Mouse (Mus musculus) CD4-positive, CD25-positive, alpha-beta regulatory T cell (primary cell): ENCODE results near the gene Fam187a. TPM values are rescaled to one million over a fixed set of nuclear protein-coding genes. Genes with fewer than 3 reads are reported as not detected.

ENCODE experiments used
- polyA plus RNA-seq: library from polyadenylated mRNA; unstranded; fragments of 100-300 nt; shearing (Covaris generic); gene quantifications from one replicate; pipeline ENCODE4 v1.2.1, GENCODE M21; 2017

The Fam187a gene
- not detected for polyA plus RNA-seq

GRCm38 (mm10) chr11:102884616-102885219 is at the start of gene Fam187a:
Gene Fam187a, plus strand, starts transcription at chr11:102885169.

GRCm38 (mm10) chr11:102835549-102835948 is 49.4 kb upstream of the Fam187a start, which contains the start of gene Higd1b:
Gene Higd1b, plus strand, starts transcription at chr11:102835849.

GRCm38 (mm10) chr11:102880585-102881313 is 4.2 kb upstream of the Fam187a start, which contains the start of the genes Eftud2 and Ccdc103:
Gene Eftud2, minus strand, starts transcription at chr11:102880985.
Gene Ccdc103, plus strand, starts transcription at chr11:102881204.

GRCm38 (mm10) chr11:102900763-102901162 is 15.8 kb downstream of the Fam187a start, which contains the start of gene Gfap:
Gene Gfap, minus strand, starts transcription at chr11:102900912.

GRCm38 (mm10) chr11:102924557-102925350 is 39.8 kb downstream of the Fam187a start, which contains the start of gene Kif18b:
Gene Kif18b, minus strand, starts transcription at chr11:102925124.

Other genes starting within 250 kb of the Fam187a start
- not detected for gene Meioc, start 221.5 kb upstream of the Fam187a start, polyA plus RNA-seq
- gene Ccdc43, start 187.4 kb upstream of the Fam187a start, polyA plus RNA-seq: 32.9 TPM
- 0.17 TPM for gene Adam11, start 123.7 kb upstream of the Fam187a start, polyA plus RNA-seq
- gene Gjc1, start 65.5 kb upstream of the Fam187a start, polyA plus RNA-seq: not detected
- gene Higd1b, start 49.3 kb upstream of the Fam187a start, polyA plus RNA-seq: not detected
- gene Eftud2, start 4.2 kb upstream of the Fam187a start, polyA plus RNA-seq: 161 TPM
- not detected for gene Ccdc103, start 4.0 kb upstream of the Fam187a start, polyA plus RNA-seq
- gene Gfap, start 15.7 kb downstream of the Fam187a start, polyA plus RNA-seq: not detected
- gene Kif18b, start 40.0 kb downstream of the Fam187a start, polyA plus RNA-seq: 1.4 TPM
- not detected for gene C1ql1, start 61.5 kb downstream of the Fam187a start, polyA plus RNA-seq
- gene Nmt1, start 143.0 kb downstream of the Fam187a start, polyA plus RNA-seq: 75.3 TPM
- gene Dcakd, start 143.2 kb downstream of the Fam187a start, polyA plus RNA-seq: 26.3 TPM
- gene Plcd3, start 216.5 kb downstream of the Fam187a start, polyA plus RNA-seq: not detected
- gene Acbd4, start 216.5 kb downstream of the Fam187a start, polyA plus RNA-seq: 48.3 TPM
- 4.2 TPM for gene Hexim1, start 231.1 kb downstream of the Fam187a start, polyA plus RNA-seq
- 5.3 TPM for gene Hexim2, start 247.3 kb downstream of the Fam187a start, polyA plus RNA-seq